Mouse (Mus musculus) midbrain, embryonic 15.5 days (tissue): ENCODE data around the gene Pou2f1. TPM values are rescaled to one million over a fixed set of nuclear protein-coding genes. Genes with fewer than 3 reads are reported as not detected.

Experiments
- ATAC-seq: fragments of 200-750 bp; cut with Nextera tagmentation; replicated peaks from 2 replicates; pipeline ENCODE4 v1.8.0; 2017; ENCODE audit warnings: moderate TSS enrichment
- H3K27ac ChIP-seq: fragments of 300-500 bp; sonication (generic); 2 replicates; pipeline ENCODE4 v1.5.1; 2015; ENCODE audit warnings: mild to moderate bottlenecking, inconsistent platforms
- H3K27me3 ChIP-seq: fragments of 300-500 bp; sonication (generic); replicated peaks from 2 replicates; pipeline ENCODE4 v1.6.1; 2015; ENCODE audit warnings: inconsistent platforms
- H3K36me3 ChIP-seq: fragments of 300-500 bp; sonication (generic); replicated peaks from 2 replicates; pipeline ENCODE4 v1.6.1; 2015; ENCODE audit warnings: inconsistent platforms
- H3K4me1 ChIP-seq: fragments of 300-500 bp; sonication (generic); 2 replicates; pipeline ENCODE4 v1.6.1; 2015; ENCODE audit warnings: inconsistent platforms
- H3K4me2 ChIP-seq: fragments of 300-500 bp; sonication (generic); 2 replicates; pipeline ENCODE4 v1.6.1; 2015; ENCODE audit warnings: inconsistent platforms, mild to moderate bottlenecking, moderate library complexity
- H3K4me3 ChIP-seq: fragments of 300-500 bp; sonication (generic); 2 replicates; pipeline ENCODE4 v1.5.1; 2015; ENCODE audit warnings: mild to moderate bottlenecking, inconsistent platforms
- H3K9ac ChIP-seq: fragments of 300-500 bp; sonication (generic); 2 replicates; pipeline ENCODE4 v1.6.1; 2015; ENCODE audit warnings: mild to moderate bottlenecking, inconsistent platforms
- H3K9me3 ChIP-seq: fragments of 300-500 bp; sonication (generic); 2 replicates; pipeline ENCODE4 v1.6.1; 2016; ENCODE audit warnings: inconsistent platforms
- WGBS: fragments of 180-500 bp; shearing (Covaris S2); methylation state at CpG from one replicate; pipeline ENCODE4 v1.1.7; 2015; ENCODE audit warnings: mixed read lengths; 5-methylcytosine and 5-hydroxymethylcytosine counted together
- polyA plus RNA-seq: library from polyadenylated mRNA; unstranded; fragments of >200 nt; fragmentation: Nextera tagmentation; extraction: Ambion mirVana; gene quantifications from 2 replicates; pipeline ENCODE4 v1.2.1, GENCODE M21; 2015

Pou2f1 gene
- polyA plus RNA-seq, 1 experiment from 2014 or later: 30.1 TPM

- no peak overlapping the region for H3K27ac ChIP-seq
- no peaks in the 10 kb centered on the region for H3K36me3 ChIP-seq
- H3K9me3 ChIP-seq: no peaks in the 10 kb centered on the region
- no peak overlapping the region for H3K4me3 ChIP-seq
- H3K9ac ChIP-seq: no peak overlapping the region
- H3K4me2 ChIP-seq: no peak overlapping the region
- peaks cover 12% of the 10 kb centered on the region for H3K27me3 ChIP-seq
- H3K4me1 ChIP-seq: peaks cover 26% of the 10 kb centered on the region
- ATAC-seq: no peak
- WGBS: 81% methylated on average over 3 of the region's 3 CpGs
These were observed 158.9 kb downstream of the Pou2f1 start for GRCm38 (mm10) chr1:165843586-165843985.

DNA sequence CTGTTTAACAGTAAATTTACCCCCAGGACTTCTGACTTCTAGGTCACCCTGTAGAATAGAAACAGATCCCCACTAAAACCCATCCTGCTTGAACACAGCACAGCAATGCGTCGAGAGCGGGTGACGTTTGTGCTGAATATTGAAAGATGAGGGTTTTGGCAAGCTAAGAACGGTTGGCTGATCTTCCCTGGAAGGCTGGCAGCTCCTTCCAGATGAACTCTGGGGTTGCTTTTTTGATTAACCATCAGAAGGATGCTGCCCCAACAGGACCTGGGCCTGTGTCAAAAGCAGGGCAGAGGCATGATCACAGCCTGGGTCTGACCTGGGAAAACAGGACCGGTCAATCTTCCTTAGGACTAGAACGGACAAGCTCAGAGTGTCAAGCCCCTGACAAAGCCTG lies 160.3 kb downstream of the Pou2f1 start:
- no peaks in the 10 kb centered on the region for H3K9me3 ChIP-seq
- no peak for ATAC-seq
- H3K27me3 ChIP-seq: peaks cover 12% of the 10 kb centered on the region
- peaks cover 38% of the 10 kb centered on the region for H3K4me1 ChIP-seq
- WGBS: 78% methylated on average over 7 of the region's 7 CpGs
- H3K36me3 ChIP-seq: no peaks in the 10 kb centered on the region
- no peak overlapping the region for H3K27ac ChIP-seq
- no peak overlapping the region for H3K4me2 ChIP-seq
- no peak overlapping the region for H3K4me3 ChIP-seq
- H3K9ac ChIP-seq: no peak overlapping the region

DNA sequence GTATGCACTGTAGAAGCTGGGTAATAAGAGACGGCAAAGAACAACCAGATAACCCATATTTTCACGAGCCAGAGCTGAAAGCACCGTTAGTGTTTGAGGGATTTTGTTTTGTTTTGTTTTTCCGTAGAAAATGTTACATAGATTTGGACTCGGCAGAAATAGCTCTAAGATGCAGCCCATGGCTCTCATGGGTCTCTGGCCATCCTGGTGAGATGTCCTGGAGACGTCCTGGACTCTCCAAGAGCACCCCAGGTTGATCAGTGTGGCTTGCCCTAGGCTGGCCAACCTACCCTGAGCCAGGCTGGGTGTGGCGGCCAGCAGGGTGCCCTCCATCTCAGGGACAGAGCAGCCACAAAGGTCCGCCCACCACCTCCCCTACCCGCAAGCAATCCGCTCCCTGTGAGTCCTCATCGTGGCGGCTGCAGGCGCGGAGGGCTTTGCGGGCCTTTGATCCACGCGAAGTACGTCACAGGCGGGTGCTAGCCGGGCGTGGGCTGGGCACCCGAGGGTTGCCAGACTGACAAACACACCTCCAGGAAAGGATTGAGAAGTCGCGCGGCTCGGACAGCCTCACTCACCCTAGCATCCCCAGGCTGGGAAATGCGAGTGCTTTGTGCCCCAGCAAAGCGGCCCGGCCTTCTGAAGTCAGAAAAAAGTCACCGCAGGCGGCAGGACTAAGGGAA lies 161.8 kb downstream of the Pou2f1 start:
- Histone ChIP-seq H3K27ac (peak overlapping the region; percentile 62), H3K27me3 (peaks cover 2% of the 10 kb centered on the region), H3K4me2 (peak overlapping the region; percentile 68), H3K9ac (peak overlapping the region; percentile 55), H3K36me3 (no peaks in the 10 kb centered on the region), H3K4me3 (peak overlapping the region; percentile 33), H3K9me3 (no peaks in the 10 kb centered on the region), H3K4me1 (peaks cover 51% of the 10 kb centered on the region)
- WGBS: 10% methylated on average over 31 of the region's 31 CpGs
- ATAC-seq: peak; percentile 45

DNA sequence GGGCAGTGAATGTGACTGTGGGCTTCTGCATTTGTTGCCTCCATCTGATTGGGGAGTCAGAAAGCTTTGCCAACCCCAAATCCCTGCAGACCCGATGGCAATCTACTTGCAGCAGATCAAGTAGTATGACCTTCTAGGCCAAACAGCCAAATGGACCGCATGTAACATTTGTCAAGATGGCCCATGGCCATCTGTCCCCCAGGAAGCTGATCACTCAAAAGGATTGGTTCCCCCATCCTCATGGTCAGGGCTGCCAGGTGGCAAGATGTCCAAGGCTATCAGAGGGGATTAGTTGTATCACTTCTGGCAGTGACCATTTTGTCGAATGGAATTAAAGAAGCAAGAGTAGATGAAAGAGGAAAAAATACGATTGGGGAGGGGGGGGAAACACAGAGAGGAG lies 163.3 kb downstream of the Pou2f1 start:
- WGBS: 56% methylated on average over 4 of the region's 4 CpGs
- Histone ChIP-seq H3K4me3 (no peak overlapping the region), H3K4me2 (no peak overlapping the region), H3K4me1 (peaks cover 46% of the 10 kb centered on the region), H3K36me3 (no peaks in the 10 kb centered on the region), H3K9me3 (no peaks in the 10 kb centered on the region), H3K27me3 (no peaks in the 10 kb centered on the region; the same call in 1 of the 2 replicates), H3K27ac (no peak overlapping the region), H3K9ac (no peak overlapping the region)
- ATAC-seq: no peak

GRCm38 (mm10) chr1:165837546-165837945 lies 164.9 kb downstream of the Pou2f1 start:
- H3K27me3 ChIP-seq: no peaks in the 10 kb centered on the region; the same call in 1 of the 2 replicates
- H3K4me1 ChIP-seq: peaks cover 56% of the 10 kb centered on the region
- no peak overlapping the region for H3K9ac ChIP-seq
- 20% methylated on average over 8 of the region's 8 CpGs for WGBS
- no peak for ATAC-seq
- no peak overlapping the region for H3K4me3 ChIP-seq
- no peaks in the 10 kb centered on the region for H3K36me3 ChIP-seq
- H3K9me3 ChIP-seq: no peaks in the 10 kb centered on the region
- H3K4me2 ChIP-seq: no peak overlapping the region
- peak overlapping the region; percentile 64 for H3K27ac ChIP-seq

DNA sequence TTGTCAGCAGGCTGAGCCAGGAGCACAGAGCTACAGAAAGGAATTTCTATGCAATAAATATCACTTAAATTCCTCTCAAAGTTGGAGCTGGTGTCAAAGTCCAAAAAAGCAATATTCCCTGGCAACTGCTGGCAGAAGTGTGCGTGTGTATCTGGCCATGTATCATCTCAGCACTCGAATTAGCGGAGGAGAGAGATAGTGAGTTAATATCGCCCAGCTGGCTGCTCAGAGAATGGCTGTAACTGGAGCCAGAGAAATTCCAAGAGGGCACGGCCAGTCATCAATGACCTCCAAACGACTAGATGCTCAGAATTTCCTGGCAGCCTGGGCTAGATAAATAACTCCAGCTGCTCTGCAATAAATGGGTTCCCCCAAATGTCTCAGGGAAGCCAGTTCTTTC lies 166.0 kb downstream of the Pou2f1 start:
- Histone ChIP-seq H3K9ac (no peak overlapping the region), H3K4me1 (peaks cover 55% of the 10 kb centered on the region), H3K9me3 (no peaks in the 10 kb centered on the region), H3K36me3 (no peaks in the 10 kb centered on the region), H3K4me3 (no peak overlapping the region), H3K27ac (no peak overlapping the region), H3K4me2 (no peak overlapping the region), H3K27me3 (no peaks in the 10 kb centered on the region)
- ATAC-seq: no peak
- WGBS: 42% methylated on average over 6 of the region's 6 CpGs

- Histone ChIP-seq H3K4me1 (peaks cover 46% of the 10 kb centered on the region), H3K9me3 (no peaks in the 10 kb centered on the region), H3K27me3 (no peaks in the 10 kb centered on the region), H3K4me3 (peak overlapping the region; percentile 23), H3K4me2 (peak overlapping the region; percentile 45), H3K9ac (peak overlapping the region; percentile 11), H3K36me3 (no peaks in the 10 kb centered on the region), H3K27ac (peak overlapping the region; percentile 74)
- 15% methylated on average over 12 of the region's 12 CpGs for WGBS
- no peak for ATAC-seq
These were observed 167.9 kb downstream of the Pou2f1 start for GRCm38 (mm10) chr1:165834633-165834975.

GRCm38 (mm10) chr1:165833910-165834632 lies 168.4 kb downstream of the Pou2f1 start:
- Histone ChIP-seq H3K27ac (peak overlapping the region; percentile 74), H3K4me1 (peaks cover 46% of the 10 kb centered on the region)
- WGBS: 14% methylated on average over 17 of the region's 17 CpGs

DNA sequence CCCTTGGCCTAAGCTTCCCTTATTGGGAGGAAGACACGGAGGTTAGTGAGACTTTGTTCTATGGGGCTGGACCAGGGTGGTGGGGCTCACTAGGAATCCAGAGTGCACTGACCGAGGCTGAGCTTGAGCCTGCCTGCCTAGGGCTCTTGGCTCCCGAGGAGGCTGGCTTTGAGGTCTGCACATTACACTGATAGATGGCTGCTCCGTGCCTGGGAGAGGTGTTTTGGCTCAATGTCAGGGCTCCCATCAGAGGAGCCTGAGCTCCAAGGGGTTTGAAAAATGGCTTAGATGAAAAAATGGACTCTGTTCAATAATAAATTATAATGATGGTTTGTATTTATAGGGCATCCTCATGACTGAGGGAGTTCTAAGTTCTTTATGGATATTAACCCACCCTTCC lies 169.2 kb downstream of the Pou2f1 start:
- no peak for ATAC-seq
- Histone ChIP-seq H3K27me3 (no peaks in the 10 kb centered on the region), H3K9me3 (no peaks in the 10 kb centered on the region), H3K4me3 (no peak overlapping the region), H3K4me1 (peaks cover 45% of the 10 kb centered on the region), H3K9ac (no peak overlapping the region), H3K27ac (peak overlapping the region; percentile 8), H3K4me2 (no peak overlapping the region), H3K36me3 (no peaks in the 10 kb centered on the region)
- WGBS: 31% methylated on average over 4 of the region's 4 CpGs

More at GRCm38 (mm10) chr1:165833910-165834632, 168.4 kb downstream of the Pou2f1 start:
- Histone ChIP-seq H3K27me3 (no peaks in the 10 kb centered on the region), H3K4me3 (peak overlapping the region; percentile 23), H3K9ac (peak overlapping the region; percentile 11), H3K4me2 (peak overlapping the region; percentile 45), H3K9me3 (no peaks in the 10 kb centered on the region), H3K36me3 (no peaks in the 10 kb centered on the region)
- ATAC-seq: peak; percentile 79

GRCm38 (mm10) chr1:165829890-165830289 lies 172.6 kb downstream of the Pou2f1 start:
- Histone ChIP-seq H3K4me1 (peaks cover 19% of the 10 kb centered on the region), H3K36me3 (no peaks in the 10 kb centered on the region), H3K4me3 (no peak overlapping the region), H3K27me3 (no peaks in the 10 kb centered on the region), H3K4me2 (no peak overlapping the region), H3K27ac (no peak overlapping the region), H3K9me3 (no peaks in the 10 kb centered on the region), H3K9ac (no peak overlapping the region)
- no peak for ATAC-seq
- 93% methylated on average over 5 of the region's 5 CpGs for WGBS

DNA sequence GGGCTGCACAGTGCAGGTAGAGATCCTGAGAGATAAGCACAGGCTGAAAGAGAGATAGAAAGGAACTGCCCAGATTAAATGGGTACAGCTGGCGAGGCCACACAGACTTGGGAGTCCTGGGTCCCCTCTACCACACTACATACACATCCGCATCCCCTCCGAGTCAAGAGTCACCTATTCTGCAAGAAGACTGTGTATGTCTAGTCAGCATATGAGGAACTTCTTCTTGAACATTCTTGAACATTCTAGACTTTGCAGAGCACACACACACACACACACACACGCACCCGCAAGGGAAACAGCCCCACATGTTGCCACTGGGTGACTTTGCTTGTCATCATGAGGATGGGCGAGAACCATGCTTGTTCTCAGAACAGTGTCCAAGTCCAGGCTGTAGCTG lies 173.9 kb downstream of the Pou2f1 start:
- Histone ChIP-seq H3K4me3 (no peak overlapping the region), H3K9me3 (no peaks in the 10 kb centered on the region), H3K4me1 (peaks cover 7% of the 10 kb centered on the region; the same call in 1 of the 2 replicates), H3K4me2 (no peak overlapping the region), H3K36me3 (no peaks in the 10 kb centered on the region), H3K27me3 (no peaks in the 10 kb centered on the region), H3K27ac (no peak overlapping the region), H3K9ac (no peak overlapping the region)
- no peak for ATAC-seq
- WGBS: 94% methylated on average over 6 of the region's 6 CpGs

DNA sequence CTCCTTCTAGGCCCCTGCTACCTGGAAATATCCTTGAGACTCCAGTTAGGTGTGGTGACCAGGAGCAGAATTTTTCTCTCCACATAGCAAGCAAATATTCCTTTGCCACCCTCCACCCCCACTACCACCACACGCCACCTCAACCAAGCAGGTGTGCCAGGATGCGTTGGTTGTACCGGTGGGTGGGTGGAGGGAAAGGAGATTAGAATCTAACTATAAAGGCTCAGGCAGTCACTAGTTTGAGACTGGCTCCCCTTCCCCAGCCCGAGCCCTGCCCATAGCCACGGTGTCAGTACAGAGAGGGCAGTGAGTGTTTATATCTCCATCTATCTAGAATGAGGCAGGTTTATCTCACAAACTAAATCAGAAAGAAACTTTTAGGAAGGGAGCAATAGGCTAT lies 174.3 kb downstream of the Pou2f1 start:
- Histone ChIP-seq H3K4me3 (no peak overlapping the region), H3K36me3 (no peaks in the 10 kb centered on the region), H3K9ac (no peak overlapping the region), H3K4me2 (no peak overlapping the region), H3K27ac (no peak overlapping the region), H3K4me1 (peaks cover 5% of the 10 kb centered on the region; the same call in 1 of the 2 replicates), H3K9me3 (no peaks in the 10 kb centered on the region), H3K27me3 (no peaks in the 10 kb centered on the region)
- WGBS: 92% methylated on average over 5 of the region's 5 CpGs
- ATAC-seq: no peak
